Mouse (Mus musculus): ENCODE measurements around the gene Slc26a3. TPM values are rescaled to one million over a fixed set of nuclear protein-coding genes. Genes with fewer than 3 reads are reported as not detected.
A peak's percentile ranks its signal among the peaks of the same experiment; 100 is the strongest.

Gene Slc26a3
- polyA plus RNA-seq, 1 experiment from 2014 or later = not detected

- Histone ChIP-seq H3K9ac (replicated peaks; ENCODE audit: low read length) (no peak overlapping the region), H3K4me3 (replicated peaks; ENCODE audit: low read depth, low read length) (no peak overlapping the region), H3K4me1 (ENCODE audit: control insufficient read depth, insufficient read depth, low read length) (peaks cover 7% of the 10 kb centered on the region), H3K27me3 (ENCODE audit: control insufficient read depth, insufficient read depth, low read length) (no peaks in the 10 kb centered on the region), H3K36me3 (ENCODE audit: control insufficient read depth, insufficient read depth, low read length) (no peaks in the 10 kb centered on the region), H3K27ac (replicated peaks; ENCODE audit: low read depth, low read length) (no peak overlapping the region), H3K9me3 (ENCODE audit: control insufficient read depth, low read length) (no peaks in the 10 kb centered on the region), H3K4me2 (ENCODE audit: low read length) (no peak overlapping the region)
- ATAC-seq (ENCODE audit: low FRiP score, low TSS enrichment) = no peak
- no peak for DNase-seq
- WGBS = 82% methylated on average over 4 of the region's 4 CpGs
Measured at GRCm38 (mm10) chr12:31375283-31375615, 15.4 kb upstream of the Slc26a3 start.

GRCm38 (mm10) chr12:31376326-31376950, 14.2 kb upstream of the Slc26a3 start:
- peak; percentile 48; the same call in 1 of the 2 replicates for ATAC-seq (ENCODE audit: low FRiP score, low TSS enrichment)
- Histone ChIP-seq H3K4me1 (ENCODE audit: control insufficient read depth, insufficient read depth, low read length) (peaks cover 7% of the 10 kb centered on the region), H3K4me2 (ENCODE audit: low read length) (peak overlapping the region; percentile 53), H3K27me3 (ENCODE audit: control insufficient read depth, insufficient read depth, low read length) (no peaks in the 10 kb centered on the region), H3K27ac (replicated peaks; ENCODE audit: low read depth, low read length) (0 out of 2 replicates have a peak overlapping the region, but pooled peaks have one; percentile 27), H3K4me3 (replicated peaks; ENCODE audit: low read depth, low read length) (peak overlapping the region; percentile 23), H3K9ac (replicated peaks; ENCODE audit: low read length) (peak overlapping the region; percentile 25; the same call in 1 of the 2 replicates), H3K36me3 (ENCODE audit: control insufficient read depth, insufficient read depth, low read length) (no peaks in the 10 kb centered on the region), H3K9me3 (ENCODE audit: control insufficient read depth, low read length) (no peaks in the 10 kb centered on the region)
- WGBS = 14% methylated on average over 13 of the region's 13 CpGs
- peak; percentile 72 for DNase-seq

- Histone ChIP-seq H3K4me3 (replicated peaks; ENCODE audit: low read depth, low read length) (no peak overlapping the region), H3K27me3 (ENCODE audit: control insufficient read depth, insufficient read depth, low read length) (no peaks in the 10 kb centered on the region), H3K27ac (replicated peaks; ENCODE audit: low read depth, low read length) (no peak overlapping the region), H3K9me3 (ENCODE audit: control insufficient read depth, low read length) (no peaks in the 10 kb centered on the region), H3K9ac (replicated peaks; ENCODE audit: low read length) (no peak overlapping the region), H3K36me3 (ENCODE audit: control insufficient read depth, insufficient read depth, low read length) (no peaks in the 10 kb centered on the region), H3K4me1 (ENCODE audit: control insufficient read depth, insufficient read depth, low read length) (peaks cover 7% of the 10 kb centered on the region), H3K4me2 (ENCODE audit: low read length) (no peak overlapping the region)
- ATAC-seq (ENCODE audit: low FRiP score, low TSS enrichment) (no peak), DNase-seq (peak; percentile 9)
- 80% methylated on average over 11 of the region's 11 CpGs for WGBS
Measured at GRCm38 (mm10) chr12:31377241-31377640, 13.4 kb upstream of the Slc26a3 start.

- H3K27me3 ChIP-seq (ENCODE audit: control insufficient read depth, insufficient read depth, low read length) = no peaks in the 10 kb centered on the region
- ATAC-seq (ENCODE audit: low FRiP score, low TSS enrichment) = no peak
- 5% methylated on average over 2 of the region's 2 CpGs for WGBS
Measured at GRCm38 (mm10) chr12:31380878-31381277, 9.8 kb upstream of the Slc26a3 start.

GRCm38 (mm10) chr12:31382451-31382850, 8.2 kb upstream of the Slc26a3 start:
- ATAC-seq (ENCODE audit: low FRiP score, low TSS enrichment) (no peak), DNase-seq (no peak)
- Histone ChIP-seq H3K4me2 (ENCODE audit: low read length) (no peak overlapping the region), H3K9me3 (ENCODE audit: control insufficient read depth, low read length) (no peaks in the 10 kb centered on the region), H3K4me1 (ENCODE audit: control insufficient read depth, insufficient read depth, low read length) (no peaks in the 10 kb centered on the region), H3K36me3 (ENCODE audit: control insufficient read depth, insufficient read depth, low read length) (no peaks in the 10 kb centered on the region), H3K4me3 (replicated peaks; ENCODE audit: low read depth, low read length) (no peak overlapping the region), H3K27me3 (ENCODE audit: control insufficient read depth, insufficient read depth, low read length) (no peaks in the 10 kb centered on the region), H3K9ac (replicated peaks; ENCODE audit: low read length) (no peak overlapping the region), H3K27ac (replicated peaks; ENCODE audit: low read depth, low read length) (no peak overlapping the region)
- 68% methylated on average over 2 of the region's 2 CpGs for WGBS

More at GRCm38 (mm10) chr12:31380878-31381277, 9.8 kb upstream of the Slc26a3 start:
- no peaks in the 10 kb centered on the region for H3K9me3 ChIP-seq (ENCODE audit: control insufficient read depth, low read length)
- no peaks in the 10 kb centered on the region for H3K36me3 ChIP-seq (ENCODE audit: control insufficient read depth, insufficient read depth, low read length)
- DNase-seq = peak; percentile 54
- no peak overlapping the region for H3K9ac ChIP-seq (replicated peaks; ENCODE audit: low read length)
- no peak overlapping the region for H3K4me2 ChIP-seq (ENCODE audit: low read length)
- peaks cover 4% of the 10 kb centered on the region for H3K4me1 ChIP-seq (ENCODE audit: control insufficient read depth, insufficient read depth, low read length)
- no peak overlapping the region for H3K4me3 ChIP-seq (replicated peaks; ENCODE audit: low read depth, low read length)
- no peak overlapping the region for H3K27ac ChIP-seq (replicated peaks; ENCODE audit: low read depth, low read length)

- Histone ChIP-seq H3K4me1 (ENCODE audit: control insufficient read depth, insufficient read depth, low read length) (no peaks in the 10 kb centered on the region), H3K9ac (replicated peaks; ENCODE audit: low read length) (no peak overlapping the region), H3K27me3 (ENCODE audit: control insufficient read depth, insufficient read depth, low read length) (no peaks in the 10 kb centered on the region), H3K4me3 (replicated peaks; ENCODE audit: low read depth, low read length) (no peak overlapping the region), H3K4me2 (ENCODE audit: low read length) (no peak overlapping the region), H3K9me3 (ENCODE audit: control insufficient read depth, low read length) (no peaks in the 10 kb centered on the region), H3K36me3 (ENCODE audit: control insufficient read depth, insufficient read depth, low read length) (no peaks in the 10 kb centered on the region), H3K27ac (replicated peaks; ENCODE audit: low read depth, low read length) (no peak overlapping the region)
- 69% methylated on average over 3 of the region's 3 CpGs for WGBS
- ATAC-seq (ENCODE audit: low FRiP score, low TSS enrichment) = no peak
- DNase-seq = no peak
Measured at GRCm38 (mm10) chr12:31387303-31387702, 3.4 kb upstream of the Slc26a3 start.

- Histone ChIP-seq H3K4me2 (ENCODE audit: low read length) (no peak overlapping the region), H3K4me1 (ENCODE audit: control insufficient read depth, insufficient read depth, low read length) (no peaks in the 10 kb centered on the region), H3K9me3 (ENCODE audit: control insufficient read depth, low read length) (no peaks in the 10 kb centered on the region), H3K36me3 (ENCODE audit: control insufficient read depth, insufficient read depth, low read length) (no peaks in the 10 kb centered on the region), H3K9ac (replicated peaks; ENCODE audit: low read length) (no peak overlapping the region), H3K27ac (replicated peaks; ENCODE audit: low read depth, low read length) (no peak overlapping the region), H3K27me3 (ENCODE audit: control insufficient read depth, insufficient read depth, low read length) (no peaks in the 10 kb centered on the region), H3K4me3 (replicated peaks; ENCODE audit: low read depth, low read length) (no peak overlapping the region)
- WGBS = 93% methylated on average over 12 of the region's 12 CpGs
- DNase-seq (no peak), ATAC-seq (ENCODE audit: low FRiP score, low TSS enrichment) (no peak)
Measured at GRCm38 (mm10) chr12:31391696-31392095, 1.0 kb downstream of the Slc26a3 start.

GRCm38 (mm10) chr12:31395895-31396294, 5.2 kb downstream of the Slc26a3 start:
- no peaks in the 10 kb centered on the region for H3K27me3 ChIP-seq (ENCODE audit: control insufficient read depth, insufficient read depth, low read length)
- H3K27ac ChIP-seq (replicated peaks; ENCODE audit: low read depth, low read length) = no peak overlapping the region
- no peaks in the 10 kb centered on the region for H3K4me1 ChIP-seq (ENCODE audit: control insufficient read depth, insufficient read depth, low read length)
- DNase-seq (no peak), ATAC-seq (ENCODE audit: low FRiP score, low TSS enrichment) (no peak)
- H3K4me2 ChIP-seq (ENCODE audit: low read length) = no peak overlapping the region
- no peak overlapping the region for H3K4me3 ChIP-seq (replicated peaks; ENCODE audit: low read depth, low read length)
- no peaks in the 10 kb centered on the region for H3K36me3 ChIP-seq (ENCODE audit: control insufficient read depth, insufficient read depth, low read length)
- WGBS = 77% methylated on average over 1 of the region's 1 CpGs
- H3K9ac ChIP-seq (replicated peaks; ENCODE audit: low read length) = no peak overlapping the region
- no peaks in the 10 kb centered on the region for H3K9me3 ChIP-seq (ENCODE audit: control insufficient read depth, low read length)

GRCm38 (mm10) chr12:31397709-31398108, 7.0 kb downstream of the Slc26a3 start:
- Histone ChIP-seq H3K9ac (replicated peaks; ENCODE audit: low read length) (no peak overlapping the region), H3K4me1 (ENCODE audit: control insufficient read depth, insufficient read depth, low read length) (no peaks in the 10 kb centered on the region), H3K4me3 (replicated peaks; ENCODE audit: low read depth, low read length) (no peak overlapping the region), H3K4me2 (ENCODE audit: low read length) (no peak overlapping the region), H3K27ac (replicated peaks; ENCODE audit: low read depth, low read length) (no peak overlapping the region), H3K36me3 (ENCODE audit: control insufficient read depth, insufficient read depth, low read length) (no peaks in the 10 kb centered on the region), H3K27me3 (ENCODE audit: control insufficient read depth, insufficient read depth, low read length) (no peaks in the 10 kb centered on the region), H3K9me3 (ENCODE audit: control insufficient read depth, low read length) (no peaks in the 10 kb centered on the region)
- no peak for DNase-seq
- no peak for ATAC-seq (ENCODE audit: low FRiP score, low TSS enrichment)
- WGBS = 88% methylated on average over 4 of the region's 4 CpGs

All from midbrain, embryonic 14.5 days (tissue).